Mouse (Mus musculus) forebrain, embryonic 16.5 days (tissue): ENCODE data around the gene Zfp36l1. TPM values are rescaled to one million over a fixed set of nuclear protein-coding genes. Genes with fewer than 3 reads are reported as not detected.
"Not testable (repeated sequence)": the region's sequence is repeated elsewhere in the genome, so short reads cannot be mapped to it uniquely, and the experiment has no call there.

Source experiments
- ATAC-seq: fragments of 200-750 bp; cut with Nextera tagmentation; 2 replicates; pipeline ENCODE4 v1.8.0; 2017; ENCODE audit warnings: mild to moderate bottlenecking, moderate library complexity
- H3K27ac ChIP-seq: fragments of 300-500 bp; sonication (generic); 2 replicates; pipeline ENCODE4 v1.5.1; 2014; ENCODE audit warnings: low read length, control low read depth
- H3K27me3 ChIP-seq: fragments of 300-500 bp; sonication (generic); replicated peaks from 2 replicates; pipeline ENCODE4 v1.6.1; 2014; ENCODE audit warnings: low read length; ENCODE audit not compliant: control insufficient read depth, insufficient read depth
- H3K36me3 ChIP-seq: fragments of 300-500 bp; sonication (generic); 2 replicates; pipeline ENCODE4 v1.6.1; 2014; ENCODE audit not compliant: control insufficient read depth, insufficient read depth
- H3K4me1 ChIP-seq: fragments of 300-500 bp; sonication (generic); replicated peaks from 2 replicates; pipeline ENCODE4 v1.6.1; 2014; ENCODE audit warnings: low read length; ENCODE audit not compliant: control insufficient read depth, insufficient read depth
- H3K4me2 ChIP-seq: fragments of 300-500 bp; sonication (generic); 2 replicates; pipeline ENCODE4 v1.6.1; 2014; ENCODE audit warnings: mild to moderate bottlenecking, low read length, control low read depth
- H3K4me3 ChIP-seq: fragments of 300-500 bp; sonication (generic); replicated peaks from 2 replicates; pipeline ENCODE4 v1.5.1; 2014; ENCODE audit warnings: mild to moderate bottlenecking, low read length, control low read depth
- H3K9ac ChIP-seq: fragments of 300-500 bp; sonication (generic); replicated peaks from 2 replicates; pipeline ENCODE4 v1.6.1; 2014; ENCODE audit warnings: low read depth, low read length, control low read depth
- H3K9me3 ChIP-seq: fragments of 300-500 bp; sonication (generic); 2 replicates; pipeline ENCODE4 v1.6.1; 2016; ENCODE audit warnings: low read length; ENCODE audit not compliant: control insufficient read depth
- WGBS: fragments of 180-500 bp; shearing (Covaris S2); extraction: QIAGEN DNeasy Blood & Tissue Kit; methylation state at CpG from one replicate; pipeline ENCODE4 v1.1.7; 2014; 5-methylcytosine and 5-hydroxymethylcytosine counted together
- polyA plus RNA-seq: library from polyadenylated mRNA; unstranded; fragments of >200 nt; fragmentation: Nextera tagmentation; extraction: Ambion mirVana; gene quantifications from 2 replicates; pipeline ENCODE4 v1.2.1, GENCODE M21; 2015

Gene Zfp36l1
- polyA plus RNA-seq, 1 experiment from 2014 or later, result 22.6 TPM

GRCm38 (mm10) chr12:80114031-80114891, 1.4 kb upstream of the Zfp36l1 start:
- no peaks in the 10 kb centered on the region for H3K36me3 ChIP-seq
- H3K9me3 ChIP-seq, result no peaks in the 10 kb centered on the region
- peak overlapping the region; percentile 72 for H3K4me3 ChIP-seq
- ATAC-seq, result no peak
- peak overlapping the region; percentile 76 for H3K9ac ChIP-seq
- peaks cover 64% of the 10 kb centered on the region for H3K4me1 ChIP-seq
- H3K27me3 ChIP-seq, result peaks cover 17% of the 10 kb centered on the region; the same call in 1 of the 2 replicates
- H3K27ac ChIP-seq, result peak overlapping the region; percentile 90
- WGBS, result under 1% methylated on average over 51 of the region's 51 CpGs
- H3K4me2 ChIP-seq, result peak overlapping the region; percentile 73

GRCm38 (mm10) chr12:80113586-80114021, 791 bp upstream of the Zfp36l1 start:
- H3K9ac ChIP-seq, result peak overlapping the region; percentile 48
- H3K27me3 ChIP-seq, result peaks cover 17% of the 10 kb centered on the region; the same call in 1 of the 2 replicates
- H3K27ac ChIP-seq, result peak overlapping the region; percentile 80
- under 1% methylated on average over 22 of the region's 22 CpGs for WGBS
- H3K9me3 ChIP-seq, result no peaks in the 10 kb centered on the region
- H3K4me3 ChIP-seq, result peak overlapping the region; percentile 72
- peaks cover 64% of the 10 kb centered on the region for H3K4me1 ChIP-seq
- H3K36me3 ChIP-seq, result no peaks in the 10 kb centered on the region
- H3K4me2 ChIP-seq, result peak overlapping the region; percentile 73
- no peak for ATAC-seq

- Histone ChIP-seq H3K4me1 (peaks cover 64% of the 10 kb centered on the region), H3K36me3 (no peaks in the 10 kb centered on the region), H3K4me2 (peak overlapping the region; percentile 73), H3K27ac (peak overlapping the region; percentile 63), H3K9me3 (no peaks in the 10 kb centered on the region), H3K27me3 (peaks cover 17% of the 10 kb centered on the region; the same call in 1 of the 2 replicates), H3K9ac (peak overlapping the region; percentile 71), H3K4me3 (peak overlapping the region; percentile 72)
- under 1% methylated on average over 26 of the region's 26 CpGs for WGBS
- no peak for ATAC-seq
These were observed 647 bp downstream of the Zfp36l1 start for GRCm38 (mm10) chr12:80112071-80112660.

- Histone ChIP-seq H3K27ac (peak overlapping the region; percentile 63), H3K4me1 (peaks cover 59% of the 10 kb centered on the region), H3K4me2 (peak overlapping the region; percentile 73), H3K4me3 (peak overlapping the region; percentile 72), H3K27me3 (peaks cover 17% of the 10 kb centered on the region; the same call in 1 of the 2 replicates), H3K36me3 (no peaks in the 10 kb centered on the region), H3K9me3 (no peaks in the 10 kb centered on the region), H3K9ac (peak overlapping the region; percentile 71)
- 1% methylated on average over 29 of the region's 29 CpGs for WGBS
- ATAC-seq, result no peak
These were observed 1.4 kb downstream of the Zfp36l1 start for GRCm38 (mm10) chr12:80111131-80112070.

- Histone ChIP-seq H3K4me2 (peak overlapping the region; percentile 73), H3K27ac (peak overlapping the region; percentile 47), H3K36me3 (no peaks in the 10 kb centered on the region), H3K27me3 (peaks cover 17% of the 10 kb centered on the region; the same call in 1 of the 2 replicates), H3K4me3 (peak overlapping the region; percentile 72), H3K9me3 (no peaks in the 10 kb centered on the region), H3K9ac (peak overlapping the region; percentile 71), H3K4me1 (peaks cover 54% of the 10 kb centered on the region)
- ATAC-seq, result no peak
- under 1% methylated on average over 9 of the region's 9 CpGs for WGBS
These were observed 2.3 kb downstream of the Zfp36l1 start for GRCm38 (mm10) chr12:80110546-80110870.

- Histone ChIP-seq H3K9me3 (no peaks in the 10 kb centered on the region), H3K4me1 (peaks cover 54% of the 10 kb centered on the region), H3K4me2 (peak overlapping the region; percentile 73), H3K27me3 (peaks cover 17% of the 10 kb centered on the region; the same call in 1 of the 2 replicates), H3K9ac (peak overlapping the region; percentile 71), H3K27ac (peak overlapping the region; percentile 47), H3K4me3 (peak overlapping the region; percentile 72), H3K36me3 (no peaks in the 10 kb centered on the region)
- 2% methylated on average over 53 of the region's 53 CpGs for WGBS
- ATAC-seq, result 0 out of 2 replicates have a peak, but pooled peaks have one; percentile 2
These were observed 2.9 kb downstream of the Zfp36l1 start for GRCm38 (mm10) chr12:80109753-80110545.

GRCm38 (mm10) chr12:80108896-80109668, 3.7 kb downstream of the Zfp36l1 start:
- Histone ChIP-seq H3K27ac (peak overlapping the region; percentile 27; the same call in 1 of the 2 replicates), H3K9ac (peak overlapping the region; percentile 71), H3K4me3 (peak overlapping the region; percentile 72), H3K4me2 (peak overlapping the region; percentile 73), H3K27me3 (peaks cover 17% of the 10 kb centered on the region; the same call in 1 of the 2 replicates), H3K4me1 (peaks cover 45% of the 10 kb centered on the region)
- WGBS, result 0% methylated on average over 11 of the region's 11 CpGs
- ATAC-seq, result peak; percentile 56
- H3K36me3 ChIP-seq, H3K9me3 ChIP-seq: not testable (repeated sequence)
